Mouse (Mus musculus): ENCODE measurements around the gene Rbl1. TPM values are rescaled to one million over a fixed set of nuclear protein-coding genes. Genes with fewer than 3 reads are reported as not detected.
"Not testable (repeated sequence)": the region's sequence is repeated elsewhere in the genome, so short reads cannot be mapped to it uniquely, and the experiment has no call there.

The Rbl1 gene
- polyA plus RNA-seq, 1 experiment from 2014 or later: 23.7 TPM

GRCm38 (mm10) chr2:157198405-157198804 lies 5.9 kb downstream of the Rbl1 start:
- H3K27me3 ChIP-seq (replicated peaks; ENCODE audit: low read depth, poor library complexity, severe bottlenecking); DNase-seq (ENCODE audit: low spot score); H3K27ac ChIP-seq (replicated peaks); H3K9me3 ChIP-seq; H3K4me3 ChIP-seq: not testable (repeated sequence)
- Histone ChIP-seq H3K36me3 (replicated peaks) (peaks cover 80% of the 10 kb centered on the region), H3K4me1 (peaks cover 16% of the 10 kb centered on the region)
- 96% methylated on average over 11 of the region's 11 CpGs for WGBS

- no peaks in the 10 kb centered on the region for H3K9me3 ChIP-seq
- H3K4me1 ChIP-seq: no peaks in the 10 kb centered on the region
- no peaks in the 10 kb centered on the region for H3K27me3 ChIP-seq (replicated peaks; ENCODE audit: low read depth, poor library complexity, severe bottlenecking)
- no peak overlapping the region for H3K27ac ChIP-seq (replicated peaks)
- WGBS: 97% methylated on average over 4 of the region's 4 CpGs
- H3K36me3 ChIP-seq (replicated peaks): peaks cover 99% of the 10 kb centered on the region
- no peak for DNase-seq (ENCODE audit: low spot score)
- no peak overlapping the region for H3K4me3 ChIP-seq
Observed at GRCm38 (mm10) chr2:157190651-157191050, 13.7 kb downstream of the Rbl1 start.

- no peak for DNase-seq (ENCODE audit: low spot score)
- Histone ChIP-seq H3K4me1 (no peaks in the 10 kb centered on the region), H3K27me3 (replicated peaks; ENCODE audit: low read depth, poor library complexity, severe bottlenecking) (no peaks in the 10 kb centered on the region), H3K36me3 (replicated peaks) (peaks cover 97% of the 10 kb centered on the region), H3K9me3 (no peaks in the 10 kb centered on the region), H3K4me3 (no peak overlapping the region), H3K27ac (replicated peaks) (no peak overlapping the region)
- WGBS: 94% methylated on average over 4 of the region's 4 CpGs
Observed at GRCm38 (mm10) chr2:157187223-157187622, 17.1 kb downstream of the Rbl1 start.

- DNase-seq (ENCODE audit: low spot score): peak; percentile 14
- Histone ChIP-seq H3K27me3 (replicated peaks; ENCODE audit: low read depth, poor library complexity, severe bottlenecking) (no peaks in the 10 kb centered on the region), H3K36me3 (replicated peaks) (peaks cover 97% of the 10 kb centered on the region), H3K4me1 (no peaks in the 10 kb centered on the region), H3K9me3 (no peaks in the 10 kb centered on the region), H3K27ac (replicated peaks) (no peak overlapping the region), H3K4me3 (no peak overlapping the region)
- 60% methylated on average over 5 of the region's 5 CpGs for WGBS
Observed at GRCm38 (mm10) chr2:157186504-157186903, 17.8 kb downstream of the Rbl1 start.

GRCm38 (mm10) chr2:157185022-157185660 lies 19.2 kb downstream of the Rbl1 start:
- Histone ChIP-seq H3K27me3 (replicated peaks; ENCODE audit: low read depth, poor library complexity, severe bottlenecking) (no peaks in the 10 kb centered on the region), H3K4me3 (no peak overlapping the region), H3K36me3 (replicated peaks) (peaks cover 94% of the 10 kb centered on the region), H3K27ac (replicated peaks) (no peak overlapping the region), H3K9me3 (no peaks in the 10 kb centered on the region), H3K4me1 (no peaks in the 10 kb centered on the region)
- WGBS: 92% methylated on average over 13 of the region's 13 CpGs
- no peak for DNase-seq (ENCODE audit: low spot score)

GRCm38 (mm10) chr2:157178167-157178566 lies 26.2 kb downstream of the Rbl1 start:
- WGBS: 82% methylated on average over 6 of the region's 6 CpGs
- H3K4me1 ChIP-seq: no peaks in the 10 kb centered on the region
- no peak for DNase-seq (ENCODE audit: low spot score)
- no peaks in the 10 kb centered on the region for H3K9me3 ChIP-seq
- peaks cover 82% of the 10 kb centered on the region for H3K36me3 ChIP-seq (replicated peaks)
- H3K27me3 ChIP-seq (replicated peaks; ENCODE audit: low read depth, poor library complexity, severe bottlenecking): no peaks in the 10 kb centered on the region
- H3K4me3 ChIP-seq: no peak overlapping the region
- no peak overlapping the region for H3K27ac ChIP-seq (replicated peaks)

GRCm38 (mm10) chr2:157176248-157176647 lies 28.1 kb downstream of the Rbl1 start:
- Histone ChIP-seq H3K36me3 (replicated peaks) (peaks cover 82% of the 10 kb centered on the region), H3K27ac (replicated peaks) (no peak overlapping the region), H3K4me3 (no peak overlapping the region), H3K9me3 (no peaks in the 10 kb centered on the region), H3K4me1 (no peaks in the 10 kb centered on the region), H3K27me3 (replicated peaks; ENCODE audit: low read depth, poor library complexity, severe bottlenecking) (no peaks in the 10 kb centered on the region)
- DNase-seq (ENCODE audit: low spot score): no peak
- 93% methylated on average over 3 of the region's 3 CpGs for WGBS

GRCm38 (mm10) chr2:157174416-157174815 lies 29.9 kb downstream of the Rbl1 start:
- 71% methylated on average over 5 of the region's 5 CpGs for WGBS
- H3K27ac ChIP-seq (replicated peaks): no peak overlapping the region
- H3K9me3 ChIP-seq: no peaks in the 10 kb centered on the region
- no peak for DNase-seq (ENCODE audit: low spot score)
- H3K4me3 ChIP-seq: no peak overlapping the region
- H3K36me3 ChIP-seq (replicated peaks): peaks cover 77% of the 10 kb centered on the region
- no peaks in the 10 kb centered on the region; the same call in 1 of the 2 replicates for H3K4me1 ChIP-seq
- H3K27me3 ChIP-seq (replicated peaks; ENCODE audit: low read depth, poor library complexity, severe bottlenecking): no peaks in the 10 kb centered on the region

GRCm38 (mm10) chr2:157173555-157173954 lies 30.8 kb downstream of the Rbl1 start:
- H3K4me1 ChIP-seq: no peaks in the 10 kb centered on the region; the same call in 1 of the 2 replicates
- 92% methylated on average over 6 of the region's 6 CpGs for WGBS
- H3K36me3 ChIP-seq (replicated peaks): peaks cover 86% of the 10 kb centered on the region
- H3K27me3 ChIP-seq (replicated peaks; ENCODE audit: low read depth, poor library complexity, severe bottlenecking): no peaks in the 10 kb centered on the region
- DNase-seq (ENCODE audit: low spot score): no peak
- no peak overlapping the region for H3K27ac ChIP-seq (replicated peaks)
- H3K9me3 ChIP-seq: no peaks in the 10 kb centered on the region
- H3K4me3 ChIP-seq: no peak overlapping the region

- Histone ChIP-seq H3K4me3 (no peak overlapping the region), H3K4me1 (no peaks in the 10 kb centered on the region; the same call in 1 of the 2 replicates), H3K27ac (replicated peaks) (no peak overlapping the region), H3K9me3 (no peaks in the 10 kb centered on the region), H3K36me3 (replicated peaks) (peaks cover 84% of the 10 kb centered on the region), H3K27me3 (replicated peaks; ENCODE audit: low read depth, poor library complexity, severe bottlenecking) (no peaks in the 10 kb centered on the region)
- no peak for DNase-seq (ENCODE audit: low spot score)
- 95% methylated on average over 6 of the region's 6 CpGs for WGBS
Observed at GRCm38 (mm10) chr2:157172984-157173383, 31.4 kb downstream of the Rbl1 start.

- Histone ChIP-seq H3K9me3 (no peaks in the 10 kb centered on the region), H3K4me1 (no peaks in the 10 kb centered on the region; the same call in 1 of the 2 replicates), H3K4me3 (no peak overlapping the region), H3K27ac (replicated peaks) (no peak overlapping the region), H3K27me3 (replicated peaks; ENCODE audit: low read depth, poor library complexity, severe bottlenecking) (no peaks in the 10 kb centered on the region), H3K36me3 (replicated peaks) (peaks cover 82% of the 10 kb centered on the region)
- WGBS: 65% methylated on average over 6 of the region's 6 CpGs
- DNase-seq (ENCODE audit: low spot score): no peak
Observed at GRCm38 (mm10) chr2:157170626-157171025, 33.7 kb downstream of the Rbl1 start.

GRCm38 (mm10) chr2:157170166-157170565 lies 34.2 kb downstream of the Rbl1 start:
- no peak overlapping the region for H3K4me3 ChIP-seq
- H3K4me1 ChIP-seq: no peaks in the 10 kb centered on the region; the same call in 1 of the 2 replicates
- H3K27me3 ChIP-seq (replicated peaks; ENCODE audit: low read depth, poor library complexity, severe bottlenecking): no peaks in the 10 kb centered on the region
- H3K27ac ChIP-seq (replicated peaks): no peak overlapping the region
- no peaks in the 10 kb centered on the region for H3K9me3 ChIP-seq
- WGBS: 41% methylated on average over 5 of the region's 5 CpGs
- DNase-seq (ENCODE audit: low spot score): no peak
- H3K36me3 ChIP-seq (replicated peaks): peaks cover 81% of the 10 kb centered on the region

GRCm38 (mm10) chr2:157166371-157167080 lies 37.8 kb downstream of the Rbl1 start:
- Histone ChIP-seq H3K4me3 (no peak overlapping the region), H3K36me3 (replicated peaks) (peaks cover 81% of the 10 kb centered on the region), H3K9me3 (no peaks in the 10 kb centered on the region), H3K27ac (replicated peaks) (no peak overlapping the region), H3K4me1 (no peaks in the 10 kb centered on the region; the same call in 1 of the 2 replicates), H3K27me3 (replicated peaks; ENCODE audit: low read depth, poor library complexity, severe bottlenecking) (no peaks in the 10 kb centered on the region)
- no peak for DNase-seq (ENCODE audit: low spot score)
- WGBS: 94% methylated on average over 12 of the region's 12 CpGs

Data from embryonic facial prominence, embryonic 10.5 days (tissue).